Mouse (Mus musculus): ENCODE results near the gene Tescl.
A peak's percentile ranks its signal among the peaks of the same experiment; 100 is the strongest.

Tescl gene

GRCm38 (mm10) chr7:24361001-24361400 is 27.3 kb upstream of the Tescl start:
- DNase-seq, result no peak

- DNase-seq, result no peak
Measured at GRCm38 (mm10) chr7:24359269-24359668, 25.5 kb upstream of the Tescl start.

- no peak for DNase-seq
Measured at GRCm38 (mm10) chr7:24357899-24358298, 24.2 kb upstream of the Tescl start.

GRCm38 (mm10) chr7:24356081-24356480 is 22.3 kb upstream of the Tescl start:
- no peak for DNase-seq

- DNase-seq, result no peak
Measured at GRCm38 (mm10) chr7:24355646-24356045, 21.9 kb upstream of the Tescl start.

GRCm38 (mm10) chr7:24348896-24349295 is 15.2 kb upstream of the Tescl start, which contains the start of gene Lypd5:
Lypd5 (plus strand) TSS chr7:24349196.
- no peak for DNase-seq

GRCm38 (mm10) chr7:24346444-24346843 is 12.7 kb upstream of the Tescl start:
- no peak for DNase-seq

GRCm38 (mm10) chr7:24343701-24344272 is 10.1 kb upstream of the Tescl start:
- DNase-seq, result no peak

- no peak for DNase-seq
Measured at GRCm38 (mm10) chr7:24338241-24338640, 4.5 kb upstream of the Tescl start.

GRCm38 (mm10) chr7:24335699-24336309 is 2.1 kb upstream of the Tescl start:
- DNase-seq, result peak; percentile 56 to 86

- DNase-seq, result no peak
Measured at GRCm38 (mm10) chr7:24327281-24327975, 6.3 kb downstream of the Tescl start.

- no peak for DNase-seq
Measured at GRCm38 (mm10) chr7:24326273-24327135, 7.2 kb downstream of the Tescl start.

GRCm38 (mm10) chr7:24325675-24326128 is 8.0 kb downstream of the Tescl start:
- peak in 1 of 2 experiments; percentile 10 for DNase-seq

GRCm38 (mm10) chr7:24325197-24325596 is 8.5 kb downstream of the Tescl start:
- DNase-seq, result peak in 1 of 2 experiments; percentile 36

- no peak for DNase-seq
Measured at GRCm38 (mm10) chr7:24322593-24322992, 11.1 kb downstream of the Tescl start.

GRCm38 (mm10) chr7:24318942-24319341 is 14.8 kb downstream of the Tescl start:
- no peak for DNase-seq

- DNase-seq, result peak; percentile 97
Measured at GRCm38 (mm10) chr7:24316567-24317092, 17.1 kb downstream of the Tescl start, which contains the start of gene Zfp94. Zfp94 (minus strand) TSS chr7:24316666.

- DNase-seq, result peak; percentile 8 to 34
Measured at GRCm38 (mm10) chr7:24315726-24316566, 17.8 kb downstream of the Tescl start.

- peak; percentile 35 to 68 for DNase-seq
Measured at GRCm38 (mm10) chr7:24300771-24301282, 32.9 kb downstream of the Tescl start, which contains the start of gene Zfp61. Zfp61 (minus strand) TSS chr7:24301232.

- peak; percentile 49 to 58 for DNase-seq
Measured at GRCm38 (mm10) chr7:24299823-24300481, 33.8 kb downstream of the Tescl start.

Data from cerebellum, postnatal 25 days (tissue).